Mouse (Mus musculus): ENCODE measurements around the gene Sh3d19. TPM values are rescaled to one million over a fixed set of nuclear protein-coding genes. Genes with fewer than 3 reads are reported as not detected.
A peak's percentile ranks its signal among the peaks of the same experiment; 100 is the strongest.

The Sh3d19 gene
- polyA plus RNA-seq, 1 experiment = 64.7 TPM

DNA sequence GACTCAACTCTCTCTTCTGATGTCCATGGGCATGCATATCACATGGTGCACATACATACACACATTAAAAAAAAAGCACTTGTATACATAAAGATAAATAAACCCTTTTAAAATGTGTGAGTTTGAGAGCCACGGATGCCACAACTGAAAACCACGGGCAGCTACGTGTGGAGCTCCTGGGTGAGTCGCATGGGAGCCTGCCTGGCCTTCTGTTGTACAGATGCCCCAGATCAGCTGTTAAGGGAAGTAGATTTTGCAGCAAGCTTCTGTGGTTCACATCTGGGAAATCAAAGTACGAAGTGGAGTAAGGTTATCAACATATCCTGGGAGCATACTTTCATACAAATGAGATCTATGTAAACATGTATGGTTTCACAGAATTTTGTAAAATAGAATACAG is 37.3 kb upstream of the Sh3d19 start:
- Histone ChIP-seq H3K4me3 (replicated peaks; ENCODE audit: extremely low read depth, low read depth, low read length) (no peak overlapping the region), H3K4me1 (ENCODE audit: control insufficient read depth, insufficient read depth, low read length) (no peaks in the 10 kb centered on the region)
- TF ChIP-seq CTCF (IDR thresholded peaks at IDR 0.05; ENCODE audit: insufficient read depth, low read length) = no peak
- no peak for TF ChIP-seq POLR2A (IDR thresholded peaks at IDR 0.05; ENCODE audit: borderline replicate concordance, extremely low read depth, low read depth, low read length)
- WGBS = 80% methylated on average over 5 of the region's 5 CpGs
- DNase-seq = no peak

DNA sequence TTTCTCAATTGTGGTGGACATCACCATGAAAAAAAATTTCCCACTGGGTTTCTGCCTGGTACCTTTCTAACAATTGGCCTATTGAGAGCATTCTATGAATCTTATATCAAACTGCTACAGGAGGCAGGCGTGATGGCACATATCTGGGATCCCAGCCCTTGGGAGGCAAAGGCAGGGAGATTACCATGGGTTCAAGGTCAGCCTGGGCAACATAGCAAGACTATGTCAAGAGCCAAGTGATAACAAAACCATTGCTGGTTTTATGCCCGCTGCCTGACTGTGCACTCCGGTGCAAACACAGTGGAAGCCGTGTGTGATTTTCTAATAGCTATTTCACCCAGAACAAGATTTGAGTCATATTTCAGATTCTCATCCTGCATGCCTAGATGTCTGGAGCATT is 20.0 kb upstream of the Sh3d19 start:
- DNase-seq = no peak
- TF ChIP-seq POLR2A (IDR thresholded peaks at IDR 0.05; ENCODE audit: borderline replicate concordance, extremely low read depth, low read depth, low read length) (no peak), CTCF (IDR thresholded peaks at IDR 0.05; ENCODE audit: insufficient read depth, low read length) (no peak)
- Histone ChIP-seq H3K4me1 (ENCODE audit: control insufficient read depth, insufficient read depth, low read length) (no peaks in the 10 kb centered on the region), H3K4me3 (replicated peaks; ENCODE audit: extremely low read depth, low read depth, low read length) (no peak overlapping the region)
- WGBS = 89% methylated on average over 4 of the region's 4 CpGs

DNA sequence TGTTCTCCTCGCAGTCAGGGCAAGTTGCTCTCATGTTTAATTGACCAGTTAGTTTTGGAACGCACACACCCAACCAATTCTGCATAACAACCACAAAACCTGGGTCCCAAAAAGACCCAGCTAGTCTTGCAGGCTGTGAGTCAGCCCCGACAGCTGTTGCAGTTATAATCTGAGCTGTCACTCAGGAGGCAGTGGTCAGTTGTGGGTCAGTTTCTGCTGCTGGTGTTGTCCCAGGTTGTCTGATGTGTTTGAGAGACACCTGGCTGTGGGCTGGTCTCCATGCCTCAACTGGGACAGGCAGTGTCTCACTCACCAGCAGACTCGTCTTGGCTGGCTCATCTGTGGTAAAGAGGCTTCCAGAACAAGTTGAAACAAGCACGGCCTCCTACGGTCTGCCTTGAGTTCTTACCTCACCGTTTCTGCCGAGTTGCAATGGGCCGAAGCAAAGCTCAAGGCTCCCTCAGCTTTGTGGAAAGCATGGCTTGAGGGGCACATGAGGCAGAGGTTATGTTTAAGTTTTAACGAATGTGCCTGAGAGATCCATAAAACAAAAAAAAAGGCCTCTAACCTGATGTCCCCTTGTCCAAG is 18.1 kb upstream of the Sh3d19 start:
- no peak for DNase-seq
- H3K4me3 ChIP-seq (replicated peaks; ENCODE audit: extremely low read depth, low read depth, low read length) = no peak overlapping the region
- WGBS = 85% methylated on average over 10 of the region's 10 CpGs
- H3K4me1 ChIP-seq (ENCODE audit: control insufficient read depth, insufficient read depth, low read length) = no peaks in the 10 kb centered on the region
- TF ChIP-seq POLR2A (IDR thresholded peaks at IDR 0.05; ENCODE audit: borderline replicate concordance, extremely low read depth, low read depth, low read length) (no peak), CTCF (IDR thresholded peaks at IDR 0.05; ENCODE audit: insufficient read depth, low read length) (no peak)

DNA sequence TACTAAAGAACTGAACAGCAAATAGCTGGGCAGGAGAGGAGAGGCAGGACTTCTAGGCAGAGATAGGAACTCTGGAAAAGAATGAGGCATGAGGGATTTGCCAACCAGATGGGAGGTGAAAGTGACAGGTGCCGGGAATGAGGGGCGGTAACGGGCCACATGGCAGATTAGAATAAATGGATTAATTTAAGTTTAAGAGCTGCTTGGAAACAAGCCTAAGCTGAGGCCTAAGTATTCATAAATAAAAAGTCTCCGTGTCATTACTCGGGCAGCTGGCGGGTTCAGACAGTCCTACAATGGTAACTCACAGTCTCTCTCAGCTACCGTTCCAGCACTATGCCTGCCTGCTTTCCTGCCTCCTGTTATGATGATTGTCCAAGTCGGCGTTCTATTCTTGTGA is 15.6 kb upstream of the Sh3d19 start:
- no peak for DNase-seq
- no peak for TF ChIP-seq CTCF (IDR thresholded peaks at IDR 0.05; ENCODE audit: insufficient read depth, low read length)
- no peak for TF ChIP-seq POLR2A (IDR thresholded peaks at IDR 0.05; ENCODE audit: borderline replicate concordance, extremely low read depth, low read depth, low read length)
- Histone ChIP-seq H3K4me3 (replicated peaks; ENCODE audit: extremely low read depth, low read depth, low read length) (no peak overlapping the region), H3K4me1 (ENCODE audit: control insufficient read depth, insufficient read depth, low read length) (peaks cover under 1% of the 10 kb centered on the region; the same call in 1 of the 2 replicates)
- 91% methylated on average over 9 of the region's 9 CpGs for WGBS

DNA sequence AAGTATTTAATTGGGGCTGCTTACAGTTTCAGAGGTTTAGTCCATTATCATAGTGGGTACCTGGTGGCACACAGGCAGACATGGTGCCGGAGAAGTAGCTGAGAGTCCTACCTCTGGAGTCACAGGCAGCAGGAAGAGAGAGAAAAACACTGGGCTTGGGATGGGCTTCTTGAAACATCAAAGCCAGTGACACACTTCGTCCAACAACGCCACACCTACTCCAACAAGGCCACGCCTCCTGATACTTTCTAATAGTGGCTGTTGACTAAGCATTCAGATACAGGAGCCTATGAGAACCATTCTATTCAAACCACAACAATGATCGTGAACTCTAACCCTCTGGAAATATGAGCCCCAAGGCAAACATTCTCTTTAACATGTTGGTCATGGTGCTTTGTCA is 15.2 kb upstream of the Sh3d19 start:
- no peak for TF ChIP-seq POLR2A (IDR thresholded peaks at IDR 0.05; ENCODE audit: borderline replicate concordance, extremely low read depth, low read depth, low read length)
- no peak for TF ChIP-seq CTCF (IDR thresholded peaks at IDR 0.05; ENCODE audit: insufficient read depth, low read length)
- DNase-seq = no peak
- Histone ChIP-seq H3K4me1 (ENCODE audit: control insufficient read depth, insufficient read depth, low read length) (peaks cover 4% of the 10 kb centered on the region; the same call in 1 of the 2 replicates), H3K4me3 (replicated peaks; ENCODE audit: extremely low read depth, low read depth, low read length) (no peak overlapping the region)
- 87% methylated on average over 5 of the region's 5 CpGs for WGBS

DNA sequence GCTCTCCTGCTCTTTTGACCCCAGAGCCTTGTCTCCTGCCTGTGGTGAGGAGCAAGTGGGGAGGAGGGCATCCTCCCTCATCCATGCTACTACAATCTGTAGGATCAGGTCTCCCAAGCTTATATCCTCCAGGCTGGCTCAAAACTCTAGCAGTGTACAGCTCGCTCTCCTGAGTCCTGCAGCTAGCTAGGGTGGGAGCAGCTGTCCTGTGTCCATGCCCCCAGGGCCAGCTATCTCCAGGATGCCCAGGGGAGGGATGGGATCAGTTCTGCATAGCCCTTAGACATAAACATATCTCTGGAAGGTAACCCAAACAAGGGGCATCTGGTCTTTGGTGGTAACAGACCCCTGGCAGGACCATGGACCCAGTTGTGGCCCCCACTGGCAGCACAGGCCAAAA is 11.2 kb upstream of the Sh3d19 start:
- peaks cover 7% of the 10 kb centered on the region for H3K4me1 ChIP-seq (ENCODE audit: control insufficient read depth, insufficient read depth, low read length)
- WGBS = 96% methylated on average over 1 of the region's 1 CpGs
- no peak for DNase-seq
- TF ChIP-seq CTCF (IDR thresholded peaks at IDR 0.05; ENCODE audit: insufficient read depth, low read length) = no peak
- no peak for TF ChIP-seq POLR2A (IDR thresholded peaks at IDR 0.05; ENCODE audit: borderline replicate concordance, extremely low read depth, low read depth, low read length)
- no peak overlapping the region for H3K4me3 ChIP-seq (replicated peaks; ENCODE audit: extremely low read depth, low read depth, low read length)

DNA sequence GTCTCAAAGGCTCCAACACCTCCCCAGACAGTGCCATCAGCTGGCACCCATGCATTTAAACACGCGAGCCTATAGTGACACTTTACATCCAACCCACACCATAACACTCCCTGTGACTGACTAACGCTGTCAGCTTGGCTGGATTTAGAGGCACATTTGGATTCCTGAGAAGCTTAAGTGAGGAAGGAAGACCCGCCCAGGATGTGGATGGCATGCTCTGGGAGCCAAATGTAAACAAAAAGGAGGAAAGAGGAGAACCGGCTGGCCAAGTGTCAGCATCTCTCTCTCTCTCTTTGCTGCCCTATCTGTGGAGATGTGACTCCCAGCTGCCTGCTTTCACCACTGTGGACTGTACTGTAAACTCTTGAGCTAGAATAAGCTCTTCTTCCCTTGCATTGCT is 9.8 kb upstream of the Sh3d19 start:
- Histone ChIP-seq H3K4me3 (replicated peaks; ENCODE audit: extremely low read depth, low read depth, low read length) (no peak overlapping the region), H3K4me1 (ENCODE audit: control insufficient read depth, insufficient read depth, low read length) (peaks cover 7% of the 10 kb centered on the region)
- WGBS = 18% methylated on average over 5 of the region's 5 CpGs
- DNase-seq = peak; percentile 45
- TF ChIP-seq CTCF (IDR thresholded peaks at IDR 0.05; ENCODE audit: insufficient read depth, low read length) = no peak
- no peak for TF ChIP-seq POLR2A (IDR thresholded peaks at IDR 0.05; ENCODE audit: borderline replicate concordance, extremely low read depth, low read depth, low read length)

DNA sequence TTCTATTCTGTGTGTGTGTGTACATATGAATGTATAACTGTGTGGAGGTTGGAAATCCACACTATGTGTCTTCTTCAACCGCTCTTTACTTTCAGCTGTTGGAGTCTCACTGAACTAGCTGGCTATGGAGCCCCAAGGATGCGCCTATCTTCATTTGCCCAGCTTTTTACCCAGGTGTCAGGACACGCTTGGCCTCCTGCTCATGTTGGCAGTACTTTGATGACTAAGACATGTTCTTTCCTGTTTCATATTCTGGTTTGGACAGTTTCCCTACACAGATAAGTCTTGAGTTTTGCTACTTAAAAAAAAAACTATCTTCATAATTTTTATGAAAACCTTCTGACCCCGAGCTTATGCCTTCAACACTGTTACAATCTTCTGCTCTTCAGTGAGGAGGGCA is 5.4 kb upstream of the Sh3d19 start:
- 70% methylated on average over 4 of the region's 4 CpGs for WGBS
- no peak for TF ChIP-seq POLR2A (IDR thresholded peaks at IDR 0.05; ENCODE audit: borderline replicate concordance, extremely low read depth, low read depth, low read length)
- TF ChIP-seq CTCF (IDR thresholded peaks at IDR 0.05; ENCODE audit: insufficient read depth, low read length) = no peak

DNA sequence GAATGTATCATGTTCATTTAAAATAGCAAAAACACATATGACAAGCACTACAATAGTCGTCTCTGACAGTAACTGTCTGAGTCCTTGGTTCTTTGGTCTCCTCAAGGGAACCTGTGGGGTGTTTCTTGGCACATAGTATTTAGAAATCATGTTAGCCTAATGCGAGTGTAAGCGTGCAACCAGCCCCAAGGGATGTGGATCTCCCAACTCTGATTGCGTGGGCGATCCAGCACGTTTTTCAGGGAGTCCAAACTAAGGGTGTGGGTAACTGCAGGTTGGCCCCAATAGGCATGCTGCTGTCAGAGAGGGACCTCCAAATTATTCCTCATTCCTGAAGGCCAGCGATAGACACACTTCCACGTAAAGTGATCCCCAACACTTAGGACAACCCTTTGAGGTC is 1.9 kb upstream of the Sh3d19 start:
- no peak overlapping the region for H3K4me3 ChIP-seq (replicated peaks; ENCODE audit: extremely low read depth, low read depth, low read length)
- no peak for TF ChIP-seq POLR2A (IDR thresholded peaks at IDR 0.05; ENCODE audit: borderline replicate concordance, extremely low read depth, low read depth, low read length)
- TF ChIP-seq CTCF (IDR thresholded peaks at IDR 0.05; ENCODE audit: insufficient read depth, low read length) = no peak
- 90% methylated on average over 8 of the region's 8 CpGs for WGBS
- H3K4me1 ChIP-seq (ENCODE audit: control insufficient read depth, insufficient read depth, low read length) = peaks cover 2% of the 10 kb centered on the region; the same call in 1 of the 2 replicates
- no peak for DNase-seq

More for the DNA sequence above, 5.4 kb upstream of the Sh3d19 start:
- H3K4me3 ChIP-seq (replicated peaks; ENCODE audit: extremely low read depth, low read depth, low read length) = no peak overlapping the region
- DNase-seq = no peak
- peaks cover 7% of the 10 kb centered on the region for H3K4me1 ChIP-seq (ENCODE audit: control insufficient read depth, insufficient read depth, low read length)

DNA sequence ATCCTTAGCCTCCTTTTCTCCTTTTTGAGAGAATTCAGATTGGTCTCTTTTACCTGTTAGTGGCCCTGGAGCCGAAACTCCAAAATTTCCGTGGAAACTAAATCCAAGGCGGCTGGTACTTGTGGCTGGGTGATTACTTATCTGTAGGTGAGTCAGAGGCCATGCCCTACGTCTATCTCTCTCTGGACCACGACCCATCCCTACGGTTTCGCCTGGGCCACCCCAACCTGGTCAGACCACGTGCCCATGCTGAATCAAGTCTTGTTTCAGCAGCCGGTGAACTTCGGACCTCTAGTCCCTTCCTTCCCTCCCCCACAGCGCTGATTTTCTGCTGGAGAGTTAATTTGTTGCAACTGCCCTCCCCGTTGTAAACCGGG is 678 bp downstream of the Sh3d19 start:
- Histone ChIP-seq H3K4me1 (ENCODE audit: control insufficient read depth, insufficient read depth, low read length) (peaks cover 8% of the 10 kb centered on the region), H3K4me3 (replicated peaks; ENCODE audit: extremely low read depth, low read depth, low read length) (peak overlapping the region; percentile 77)
- WGBS = 3% methylated on average over 13 of the region's 13 CpGs
- TF ChIP-seq POLR2A (IDR thresholded peaks at IDR 0.05; ENCODE audit: borderline replicate concordance, extremely low read depth, low read depth, low read length) (no peak), CTCF (IDR thresholded peaks at IDR 0.05; ENCODE audit: insufficient read depth, low read length) (no peak)
- peak; percentile 54 for DNase-seq

Data from lung, adult 2 months (tissue).